Mouse (Mus musculus): ENCODE data around the gene Triap1. TPM values are rescaled to one million over a fixed set of nuclear protein-coding genes. Genes with fewer than 3 reads are reported as not detected.

Gene Triap1
- polyA plus RNA-seq, 1 experiment from 2014 or later, result 55.6 TPM

DNA sequence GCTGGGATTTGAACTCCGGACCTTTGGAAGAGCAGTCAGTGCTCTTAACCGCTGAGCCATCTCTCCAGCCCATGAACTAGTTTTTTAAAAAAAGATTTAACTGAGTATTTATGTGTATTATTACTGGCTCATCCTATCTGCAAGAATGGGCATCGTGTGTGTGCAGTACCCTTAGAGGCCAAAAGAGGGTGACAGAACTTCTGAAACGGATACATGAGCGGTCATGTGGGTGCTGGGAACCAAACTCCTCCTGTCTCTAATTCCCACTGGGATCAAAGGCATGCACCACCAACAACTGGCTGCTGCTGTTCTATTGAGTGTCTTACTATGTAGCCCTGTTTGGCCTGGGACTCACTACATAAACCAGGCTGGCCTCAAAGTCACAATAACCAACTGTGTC, 10.3 kb downstream of the Triap1 start:
- WGBS, result 76% methylated on average over 5 of the region's 5 CpGs
- no peak overlapping the region for H3K27ac ChIP-seq (ENCODE audit: low read depth, low read length)
- no peak overlapping the region for H3K4me2 ChIP-seq (ENCODE audit: low read depth)
- peaks cover 13% of the 10 kb centered on the region for H3K4me1 ChIP-seq (ENCODE audit: control insufficient read depth, insufficient read depth, low read length)
- no peak for ATAC-seq (ENCODE audit: insufficient read depth, low FRiP score, low TSS enrichment)
- no peaks in the 10 kb centered on the region for H3K9me3 ChIP-seq (ENCODE audit: control insufficient read depth, low read length)
- no peak for DNase-seq (ENCODE audit: low spot score)
- no peaks in the 10 kb centered on the region for H3K36me3 ChIP-seq (ENCODE audit: control insufficient read depth, insufficient read depth, low read length)
- no peak overlapping the region for H3K4me3 ChIP-seq (ENCODE audit: low read depth, low read length)
- no peak overlapping the region for H3K9ac ChIP-seq (ENCODE audit: low read length)
- no peaks in the 10 kb centered on the region for H3K27me3 ChIP-seq (ENCODE audit: control insufficient read depth, insufficient read depth, low read length)

DNA sequence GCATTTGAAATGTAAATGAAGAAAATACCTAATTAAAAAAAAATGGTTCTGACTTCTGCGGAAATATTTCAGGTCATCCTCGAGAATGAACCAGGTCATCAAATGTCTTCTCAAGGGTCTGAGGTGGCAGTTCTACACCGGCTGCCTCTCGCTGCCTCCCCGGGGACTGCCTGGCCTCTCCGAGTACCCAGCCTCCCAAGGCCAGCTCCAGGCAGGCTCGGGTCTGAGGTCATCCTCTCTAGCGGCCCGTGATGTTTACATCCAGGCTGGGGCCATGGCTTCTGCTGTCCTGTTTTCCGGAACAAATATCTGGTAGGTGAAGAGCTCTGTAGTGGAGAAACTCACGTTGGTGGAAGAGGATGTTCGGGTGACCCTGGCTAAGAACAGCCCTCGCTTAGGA, 14.0 kb downstream of the Triap1 start:
- Histone ChIP-seq H3K27ac (ENCODE audit: low read depth, low read length) (no peak overlapping the region), H3K4me3 (ENCODE audit: low read depth, low read length) (no peak overlapping the region), H3K9me3 (ENCODE audit: control insufficient read depth, low read length) (no peaks in the 10 kb centered on the region), H3K4me2 (ENCODE audit: low read depth) (no peak overlapping the region), H3K27me3 (ENCODE audit: control insufficient read depth, insufficient read depth, low read length) (no peaks in the 10 kb centered on the region), H3K4me1 (ENCODE audit: control insufficient read depth, insufficient read depth, low read length) (0 out of 2 replicates have a peak, but pooled peaks cover 2% of the 10 kb centered on the region), H3K36me3 (ENCODE audit: control insufficient read depth, insufficient read depth, low read length) (no peaks in the 10 kb centered on the region), H3K9ac (ENCODE audit: low read length) (no peak overlapping the region)
- whole genome bisulfite sequencing, result 73% methylated on average over 13 of the region's 13 CpGs
- ATAC-seq (ENCODE audit: insufficient read depth, low FRiP score, low TSS enrichment) (no peak), DNase-seq (ENCODE audit: low spot score) (no peak)

DNA sequence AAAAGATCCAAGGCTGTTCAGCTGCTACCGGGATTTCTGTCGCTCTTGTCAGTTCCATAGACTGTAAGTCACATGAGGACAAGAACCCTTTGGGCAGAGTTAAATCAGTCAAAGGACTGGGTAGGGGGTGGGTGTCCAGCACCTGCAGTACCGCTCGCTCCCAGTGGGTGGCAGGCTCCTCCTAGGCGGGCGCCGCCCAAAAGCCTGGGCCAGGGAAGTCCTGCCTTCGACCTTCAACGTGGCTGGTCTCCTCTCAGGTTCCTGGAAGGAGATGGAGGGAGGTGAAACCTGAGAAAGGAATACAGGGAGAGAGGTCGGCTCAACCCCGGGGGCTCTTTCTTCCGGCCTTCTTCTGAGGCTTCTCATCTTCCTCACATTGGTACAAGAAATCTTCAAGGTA, 17.8 kb downstream of the Triap1 start:
- 3% methylated on average over 12 of the region's 12 CpGs for WGBS
- no peak overlapping the region for H3K9ac ChIP-seq (ENCODE audit: low read length)
- no peak overlapping the region for H3K27ac ChIP-seq (ENCODE audit: low read depth, low read length)
- peak; percentile 73 for ATAC-seq (ENCODE audit: insufficient read depth, low FRiP score, low TSS enrichment)
- no peak overlapping the region for H3K4me3 ChIP-seq (ENCODE audit: low read depth, low read length)
- no peaks in the 10 kb centered on the region for H3K9me3 ChIP-seq (ENCODE audit: control insufficient read depth, low read length)
- no peaks in the 10 kb centered on the region for H3K36me3 ChIP-seq (ENCODE audit: control insufficient read depth, insufficient read depth, low read length)
- no peaks in the 10 kb centered on the region for H3K27me3 ChIP-seq (ENCODE audit: control insufficient read depth, insufficient read depth, low read length)
- H3K4me2 ChIP-seq (ENCODE audit: low read depth), result no peak overlapping the region
- DNase-seq (ENCODE audit: low spot score), result peak; percentile 87
- 0 out of 2 replicates have a peak, but pooled peaks cover 2% of the 10 kb centered on the region for H3K4me1 ChIP-seq (ENCODE audit: control insufficient read depth, insufficient read depth, low read length)

DNA sequence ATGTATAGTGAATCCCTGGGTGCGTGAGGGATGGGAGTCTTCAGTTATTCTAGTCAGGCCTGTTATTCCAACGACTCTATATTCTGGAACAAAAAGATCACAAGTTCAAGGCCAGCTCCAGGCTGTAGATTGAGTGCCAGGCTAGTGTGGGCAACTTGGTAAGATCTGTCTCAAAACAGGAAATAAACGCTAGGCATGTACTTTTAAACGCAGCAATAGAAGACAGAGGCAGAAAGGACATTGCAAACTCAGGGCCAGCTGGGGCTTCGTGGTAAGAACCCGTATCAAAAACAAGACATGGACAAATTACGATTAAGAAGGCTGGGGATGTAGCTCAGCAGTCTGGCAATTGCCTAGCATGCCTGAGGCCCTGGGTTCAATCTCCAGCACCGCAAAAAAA, 18.4 kb downstream of the Triap1 start:
- WGBS, result 88% methylated on average over 8 of the region's 8 CpGs
- Histone ChIP-seq H3K36me3 (ENCODE audit: control insufficient read depth, insufficient read depth, low read length) (no peaks in the 10 kb centered on the region), H3K4me3 (ENCODE audit: low read depth, low read length) (no peak overlapping the region), H3K4me2 (ENCODE audit: low read depth) (no peak overlapping the region), H3K4me1 (ENCODE audit: control insufficient read depth, insufficient read depth, low read length) (0 out of 2 replicates have a peak, but pooled peaks cover 2% of the 10 kb centered on the region), H3K9ac (ENCODE audit: low read length) (no peak overlapping the region), H3K27me3 (ENCODE audit: control insufficient read depth, insufficient read depth, low read length) (no peaks in the 10 kb centered on the region), H3K9me3 (ENCODE audit: control insufficient read depth, low read length) (no peaks in the 10 kb centered on the region), H3K27ac (ENCODE audit: low read depth, low read length) (no peak overlapping the region)
- DNase-seq (ENCODE audit: low spot score) (no peak), ATAC-seq (ENCODE audit: insufficient read depth, low FRiP score, low TSS enrichment) (no peak)

DNA sequence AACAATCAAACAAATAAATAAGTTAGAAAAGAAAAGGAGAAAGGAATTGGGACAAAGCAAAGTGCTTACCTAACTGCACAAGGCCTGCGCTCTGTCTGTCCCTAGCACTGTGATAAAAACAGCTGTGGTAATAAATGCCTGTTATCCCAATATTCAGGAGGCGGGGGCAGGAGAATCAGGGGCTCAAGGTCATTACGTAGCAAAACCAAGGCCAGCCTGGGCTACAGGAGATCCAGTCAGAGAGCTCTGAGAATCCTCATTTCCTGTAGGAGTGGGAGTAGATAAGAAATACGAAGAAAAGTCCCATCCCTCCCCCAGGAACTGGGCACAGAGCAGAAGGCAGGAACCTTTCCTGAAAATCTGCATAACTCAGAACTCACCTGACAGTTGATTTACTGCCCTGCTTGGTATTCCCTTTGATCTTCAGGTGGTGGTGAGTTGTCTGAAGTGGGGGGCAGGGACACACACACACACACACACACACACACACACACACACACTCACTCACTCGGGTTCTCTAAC, 18.9 kb downstream of the Triap1 start:
- no peak overlapping the region for H3K27ac ChIP-seq (ENCODE audit: low read depth, low read length)
- H3K27me3 ChIP-seq (ENCODE audit: control insufficient read depth, insufficient read depth, low read length), result no peaks in the 10 kb centered on the region
- H3K4me1 ChIP-seq (ENCODE audit: control insufficient read depth, insufficient read depth, low read length), result 0 out of 2 replicates have a peak, but pooled peaks cover 2% of the 10 kb centered on the region
- no peak overlapping the region for H3K4me3 ChIP-seq (ENCODE audit: low read depth, low read length)
- no peak overlapping the region for H3K4me2 ChIP-seq (ENCODE audit: low read depth)
- H3K36me3 ChIP-seq (ENCODE audit: control insufficient read depth, insufficient read depth, low read length), result no peaks in the 10 kb centered on the region
- no peak for DNase-seq (ENCODE audit: low spot score)
- no peak for ATAC-seq (ENCODE audit: insufficient read depth, low FRiP score, low TSS enrichment)
- H3K9me3 ChIP-seq (ENCODE audit: control insufficient read depth, low read length), result no peaks in the 10 kb centered on the region
- no peak overlapping the region for H3K9ac ChIP-seq (ENCODE audit: low read length)
- WGBS, result 58% methylated on average over 5 of the region's 5 CpGs

DNA sequence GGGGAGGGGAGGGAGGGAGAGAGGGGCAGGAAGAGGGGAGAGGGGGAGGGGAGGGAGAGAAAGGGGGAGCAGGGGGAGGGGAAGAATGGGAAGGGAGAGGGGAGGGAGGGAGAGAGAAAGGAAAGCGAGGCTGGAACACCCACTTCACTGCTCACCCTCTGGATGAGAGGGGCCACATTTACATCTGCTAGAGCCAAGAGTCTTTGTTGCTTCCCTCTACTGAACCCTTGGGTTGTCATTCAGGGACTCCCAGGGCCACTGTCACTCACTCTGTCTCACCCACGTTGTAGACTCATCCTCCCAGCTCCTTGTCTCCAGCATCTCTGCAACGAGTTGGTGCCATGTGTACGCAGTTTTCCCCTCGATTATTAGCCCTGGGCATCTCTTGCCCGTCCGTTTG, 21.2 kb downstream of the Triap1 start:
- no peak for ATAC-seq (ENCODE audit: insufficient read depth, low FRiP score, low TSS enrichment)
- Histone ChIP-seq H3K4me1 (ENCODE audit: control insufficient read depth, insufficient read depth, low read length) (no peaks in the 10 kb centered on the region), H3K36me3 (ENCODE audit: control insufficient read depth, insufficient read depth, low read length) (no peaks in the 10 kb centered on the region), H3K9me3 (ENCODE audit: control insufficient read depth, low read length) (no peaks in the 10 kb centered on the region), H3K27ac (ENCODE audit: low read depth, low read length) (no peak overlapping the region), H3K9ac (ENCODE audit: low read length) (no peak overlapping the region), H3K4me3 (ENCODE audit: low read depth, low read length) (no peak overlapping the region), H3K4me2 (ENCODE audit: low read depth) (no peak overlapping the region), H3K27me3 (ENCODE audit: control insufficient read depth, insufficient read depth, low read length) (no peaks in the 10 kb centered on the region)
- DNase-seq (ENCODE audit: low spot score), result no peak
- WGBS, result 32% methylated on average over 7 of the region's 7 CpGs

GRCm38 (mm10) chr5:115362819-115363714, 22.0 kb downstream of the Triap1 start:
- H3K27me3 ChIP-seq (ENCODE audit: control insufficient read depth, insufficient read depth, low read length), result no peaks in the 10 kb centered on the region
- peak overlapping the region; percentile 29 for H3K4me2 ChIP-seq (ENCODE audit: low read depth)
- peak; percentile 47 for DNase-seq (ENCODE audit: low spot score)
- H3K9ac ChIP-seq (ENCODE audit: low read length), result peak overlapping the region; percentile 60
- H3K27ac ChIP-seq (ENCODE audit: low read depth, low read length), result peak overlapping the region; percentile 83
- H3K4me3 ChIP-seq (ENCODE audit: low read depth, low read length), result peak overlapping the region; percentile 10; the same call in 1 of the 2 replicates
- H3K36me3 ChIP-seq (ENCODE audit: control insufficient read depth, insufficient read depth, low read length), result no peaks in the 10 kb centered on the region
- no peaks in the 10 kb centered on the region for H3K9me3 ChIP-seq (ENCODE audit: control insufficient read depth, low read length)
- no peak for ATAC-seq (ENCODE audit: insufficient read depth, low FRiP score, low TSS enrichment)
- 14% methylated on average over 19 of the region's 19 CpGs for WGBS
- no peaks in the 10 kb centered on the region for H3K4me1 ChIP-seq (ENCODE audit: control insufficient read depth, insufficient read depth, low read length)

DNA sequence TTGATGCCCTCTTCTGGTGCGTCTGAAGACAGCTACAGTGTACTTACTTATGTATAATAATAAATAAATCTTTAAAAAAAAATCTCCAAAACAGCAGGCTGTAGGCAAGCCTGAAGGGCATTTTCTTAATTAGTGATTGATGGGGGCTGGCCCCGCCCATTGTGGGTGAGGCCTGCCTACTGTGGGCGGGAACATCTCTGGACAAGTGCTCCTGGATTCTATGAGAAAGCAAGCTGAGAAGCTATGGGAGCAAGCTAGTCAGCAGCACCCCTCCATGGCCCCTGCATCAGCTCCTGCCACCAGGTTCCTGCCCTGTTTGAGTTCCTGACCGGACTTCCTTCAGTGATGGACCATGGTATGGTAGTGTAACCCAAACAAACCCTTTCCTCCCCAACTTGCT, 23.8 kb downstream of the Triap1 start:
- Histone ChIP-seq H3K4me1 (ENCODE audit: control insufficient read depth, insufficient read depth, low read length) (no peaks in the 10 kb centered on the region), H3K4me3 (ENCODE audit: low read depth, low read length) (no peak overlapping the region), H3K9me3 (ENCODE audit: control insufficient read depth, low read length) (no peaks in the 10 kb centered on the region), H3K4me2 (ENCODE audit: low read depth) (no peak overlapping the region), H3K27ac (ENCODE audit: low read depth, low read length) (no peak overlapping the region), H3K27me3 (ENCODE audit: control insufficient read depth, insufficient read depth, low read length) (no peaks in the 10 kb centered on the region), H3K36me3 (ENCODE audit: control insufficient read depth, insufficient read depth, low read length) (no peaks in the 10 kb centered on the region), H3K9ac (ENCODE audit: low read length) (no peak overlapping the region)
- 78% methylated on average over 4 of the region's 4 CpGs for WGBS
- DNase-seq (ENCODE audit: low spot score) (no peak), ATAC-seq (ENCODE audit: insufficient read depth, low FRiP score, low TSS enrichment) (no peak)

DNA sequence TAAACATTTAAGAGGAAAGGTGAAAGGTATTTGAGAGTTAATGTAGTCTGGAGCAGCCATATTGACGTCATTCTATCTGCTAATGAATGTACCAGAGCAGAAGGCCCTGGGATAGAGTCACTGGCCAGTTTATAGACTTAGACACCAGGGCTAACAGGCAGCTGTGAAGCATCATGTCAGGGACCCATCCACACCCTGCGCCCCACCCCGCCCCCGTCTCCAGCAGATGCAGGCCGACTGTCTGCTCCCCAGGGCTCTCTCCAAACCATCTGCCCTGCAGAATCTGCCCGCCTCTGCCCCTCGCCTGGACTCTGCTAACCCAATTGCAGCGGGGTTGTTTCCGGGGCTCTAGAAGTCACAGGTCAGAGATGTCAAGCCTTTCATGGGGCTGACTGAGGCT, 30.7 kb downstream of the Triap1 start:
- H3K4me2 ChIP-seq (ENCODE audit: low read depth), result no peak overlapping the region
- H3K27ac ChIP-seq (ENCODE audit: low read depth, low read length), result peak overlapping the region; percentile 72
- peaks cover 5% of the 10 kb centered on the region; the same call in 1 of the 2 replicates for H3K4me1 ChIP-seq (ENCODE audit: control insufficient read depth, insufficient read depth, low read length)
- H3K9ac ChIP-seq (ENCODE audit: low read length), result no peak overlapping the region
- peak; percentile 52 for DNase-seq (ENCODE audit: low spot score)
- peak; percentile 43; the same call in 1 of the 2 replicates for ATAC-seq (ENCODE audit: insufficient read depth, low FRiP score, low TSS enrichment)
- 28% methylated on average over 9 of the region's 9 CpGs for WGBS
- H3K36me3 ChIP-seq (ENCODE audit: control insufficient read depth, insufficient read depth, low read length), result no peaks in the 10 kb centered on the region
- H3K4me3 ChIP-seq (ENCODE audit: low read depth, low read length), result no peak overlapping the region
- H3K27me3 ChIP-seq (ENCODE audit: control insufficient read depth, insufficient read depth, low read length), result no peaks in the 10 kb centered on the region
- no peaks in the 10 kb centered on the region for H3K9me3 ChIP-seq (ENCODE audit: control insufficient read depth, low read length)

Measured in neural tube, embryonic 11.5 days (tissue).